ENCODE assay signal across 11 mouse cellular contexts in the genomic region with DNA sequence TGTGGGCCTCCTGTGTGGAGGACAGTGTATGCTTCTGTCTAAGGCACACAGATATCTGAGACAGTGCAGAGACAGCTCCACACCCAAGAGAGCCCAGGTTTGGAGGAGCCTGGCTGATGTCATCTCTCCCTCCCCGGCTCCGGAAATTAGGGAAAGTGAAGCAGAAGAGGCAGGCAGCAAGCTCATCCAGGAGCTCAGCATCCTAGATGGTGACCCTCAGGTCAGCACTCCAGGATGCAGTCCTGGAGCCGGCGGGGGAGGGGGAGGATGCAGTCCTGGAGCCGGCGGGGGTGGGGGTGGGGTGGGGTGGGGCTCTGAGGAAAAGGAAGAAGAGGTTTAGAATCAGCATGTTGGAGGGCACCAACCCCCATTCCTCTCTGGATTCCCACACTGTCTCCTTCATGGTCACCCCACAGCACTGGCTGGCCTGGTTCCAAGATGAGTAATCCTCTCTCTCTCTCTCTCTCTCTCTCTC. TPM values are rescaled to one million over a fixed set of nuclear protein-coding genes. Genes with fewer than 3 reads are reported as not detected.
A peak's percentile ranks its signal among the peaks of the same experiment; 100 is the strongest.
DNase-seq lines count a peak whose midpoint lies in the region; ATAC-seq and TF ChIP-seq lines count a peak whose summit lies in the region.
"Had no signal": no experiment of that assay in that cellular context is flagged by ENCODE, and none has a peak within 500 bp of the region (broad histone marks: within the 10 kb centered on the region; RNA-seq: fewer than 3 reads in every experiment).

No protein-coding gene starts in this region.

- 0 out of 2 replicates have a peak, but pooled peaks have one; percentile 14 for ATAC-seq in heart, embryonic 13.5 days (ENCODE audit: extremely low read depth, insufficient number of reproducible peaks, low FRiP score, low TSS enrichment)
- ATAC-seq in heart, embryonic 11.5 days (replicated peaks; ENCODE audit: insufficient number of reproducible peaks, low FRiP score, low TSS enrichment), result no peak; the same call in 1 of the 2 replicates
- peak; percentile 56; the same call in 1 of the 2 replicates for ATAC-seq in lung, embryonic 16.5 days (ENCODE audit: low read depth)
- ATAC-seq in limb, embryonic 14.5 days (ENCODE audit: low FRiP score, low read depth), result no peak
- no peak for ATAC-seq in cerebellum, adult (ENCODE audit: insufficient number of reproducible peaks, low FRiP score, low TSS enrichment)

- H3K4me3 ChIP-seq in heart, embryonic 13.5 days, result no peak overlapping the region
- H3K4me3 ChIP-seq in heart, embryonic 11.5 days (ENCODE audit: low read depth, low read length), result no peak overlapping the region
- no peak overlapping the region for H3K4me3 ChIP-seq in lung, embryonic 16.5 days (ENCODE audit: low read length)
- H3K4me3 ChIP-seq in limb, embryonic 14.5 days (replicated peaks; ENCODE audit: low read length), result no peak overlapping the region

- H3K27ac ChIP-seq in heart, embryonic 13.5 days (replicated peaks), result peak overlapping the region; percentile 58; the same call in 1 of the 2 replicates
- no peak overlapping the region for H3K27ac ChIP-seq in heart, embryonic 11.5 days (ENCODE audit: low read depth, low read length)
- H3K27ac ChIP-seq in lung, embryonic 16.5 days (ENCODE audit: low read length), result peak overlapping the region; percentile 18
- no peak overlapping the region for H3K27ac ChIP-seq in limb, embryonic 14.5 days (replicated peaks; ENCODE audit: low read depth, low read length)

- TF ChIP-seq POLR2A in limb, embryonic 14.5 days (IDR thresholded peaks at IDR 0.05; ENCODE audit: borderline replicate concordance, extremely low read depth, insufficient read depth, insufficient read length), result no peak

- H3K4me2 ChIP-seq in heart, embryonic 13.5 days, result no peak overlapping the region
- H3K4me2 ChIP-seq in heart, embryonic 11.5 days, result no peak overlapping the region
- no peak overlapping the region for H3K4me2 ChIP-seq in lung, embryonic 16.5 days (ENCODE audit: low read depth, low read length)
- no peak overlapping the region for H3K4me2 ChIP-seq in limb, embryonic 14.5 days (replicated peaks; ENCODE audit: low read depth, low read length, severe bottlenecking)

- 0 out of 2 replicates have a peak, but pooled peaks cover 3% of the 10 kb centered on the region for H3K9me3 ChIP-seq in heart, embryonic 13.5 days
- 0 out of 2 replicates have a peak, but pooled peaks cover 2% of the 10 kb centered on the region for H3K9me3 ChIP-seq in heart, embryonic 11.5 days (replicated peaks; ENCODE audit: control insufficient read depth, low read length)
- no peaks in the 10 kb centered on the region for H3K9me3 ChIP-seq in lung, embryonic 16.5 days (ENCODE audit: control insufficient read depth, low read length)
- H3K9me3 ChIP-seq in limb, embryonic 14.5 days (ENCODE audit: control insufficient read depth, low read length), result no peaks in the 10 kb centered on the region

- H3K36me3 ChIP-seq in heart, embryonic 13.5 days, result no peaks in the 10 kb centered on the region
- no peaks in the 10 kb centered on the region for H3K36me3 ChIP-seq in heart, embryonic 11.5 days (ENCODE audit: control insufficient read depth, insufficient read depth, low read length)
- no peaks in the 10 kb centered on the region for H3K36me3 ChIP-seq in lung, embryonic 16.5 days (ENCODE audit: control insufficient read depth, insufficient read depth, low read length)
- no peaks in the 10 kb centered on the region for H3K36me3 ChIP-seq in limb, embryonic 14.5 days (ENCODE audit: control insufficient read depth, insufficient read depth, low read length)

- no peak overlapping the region for H3K9ac ChIP-seq in heart, embryonic 13.5 days
- no peak overlapping the region for H3K9ac ChIP-seq in heart, embryonic 11.5 days (ENCODE audit: low read depth, low read length)
- no peak overlapping the region for H3K9ac ChIP-seq in lung, embryonic 16.5 days (ENCODE audit: low read length)
- H3K9ac ChIP-seq in limb, embryonic 14.5 days (ENCODE audit: low read depth, low read length, severe bottlenecking), result no peak overlapping the region

- H3K4me1 ChIP-seq in heart, embryonic 13.5 days, result peaks cover 12% of the 10 kb centered on the region
- no peaks in the 10 kb centered on the region; the same call in 1 of the 2 replicates for H3K4me1 ChIP-seq in heart, embryonic 11.5 days (ENCODE audit: control insufficient read depth, insufficient read depth, low read length)
- H3K4me1 ChIP-seq in lung, embryonic 16.5 days (replicated peaks; ENCODE audit: control insufficient read depth, insufficient read depth, low read length), result no peaks in the 10 kb centered on the region
- peaks cover 11% of the 10 kb centered on the region for H3K4me1 ChIP-seq in limb, embryonic 14.5 days (ENCODE audit: control insufficient read depth, insufficient read depth, low read length)

- no peak for DNase-seq in lung, postnatal 14 days
- DNase-seq in adrenal gland, postnatal 4 days (ENCODE audit: low spot score in 2 of 2), result peak; percentile 14 to 19
- DNase-seq in limb, embryonic 14.5 days (ENCODE audit: low spot score), result peak; percentile 10
- no peak for DNase-seq in left cerebral cortex, adult 9 months (ENCODE audit: low spot score in 2 of 2)
- DNase-seq: cerebellum, postnatal 36 days; right cerebral cortex, adult 18-20 months; thymus, adult 18-20 months had no signal

- 1% methylated on average over 5 of the region's 6 CpGs for WGBS in heart, embryonic 13.5 days
- WGBS in heart, embryonic 11.5 days (ENCODE audit: insufficient replicate concordance), result 10% methylated on average over 6 of the region's 6 CpGs
- WGBS in lung, embryonic 16.5 days, result 2% methylated on average over 4 of the region's 6 CpGs
- 6% methylated on average over 5 of the region's 6 CpGs for WGBS in limb, embryonic 14.5 days

- no peaks in the 10 kb centered on the region for H3K27me3 ChIP-seq in heart, embryonic 13.5 days (replicated peaks)
- no peaks in the 10 kb centered on the region for H3K27me3 ChIP-seq in heart, embryonic 11.5 days (ENCODE audit: control insufficient read depth, insufficient read depth, low read length)
- H3K27me3 ChIP-seq in lung, embryonic 16.5 days (ENCODE audit: control insufficient read depth, insufficient read depth, low read depth, low read length), result no peaks in the 10 kb centered on the region
- H3K27me3 ChIP-seq in limb, embryonic 14.5 days (ENCODE audit: control insufficient read depth, insufficient read depth, low read length), result no peaks in the 10 kb centered on the region

RNA-seq across cellular contexts. Expression of a gene that starts 37.8 kb away (rescaled TPM):
- polyA plus RNA-seq in heart, embryonic 13.5 days (2015; fragmentation: Nextera tagmentation; extraction: Ambion mirVana), result 41.7 and 43.2 TPM in 2 replicates
- polyA plus RNA-seq in heart, embryonic 11.5 days (2014; fragmentation: Nextera tagmentation; extraction: Ambion mirVana), result 75.5 and 84.5 TPM in 2 replicates
- polyA plus RNA-seq in lung, embryonic 16.5 days (2015; fragmentation: Nextera tagmentation; extraction: Ambion mirVana), result 24.8 and 29.7 TPM in 2 replicates
- total RNA-seq in adrenal gland, postnatal 4 days (2021), result 10 to 100 TPM; 94.2 to 94.6 TPM
- 34.5 and 42.3 TPM in 2 replicates for polyA plus RNA-seq in limb, embryonic 14.5 days (2012; rRNA removed)
- 24.5 and 26.6 TPM in 2 replicates for polyA plus RNA-seq in limb, embryonic 14.5 days (2014; fragmentation: Nextera tagmentation; extraction: Ambion mirVana)

Comparison
In these comparisons a context has a peak if more than half of its experiments do, and no peak if none do; other contexts are left out.
1. ATAC-seq: peak in heart, embryonic 13.5 days (single experiment) and lung, embryonic 16.5 days (single experiment); none in heart, embryonic 11.5 days (single experiment), limb, embryonic 14.5 days (single experiment) and cerebellum, adult (single experiment).
2. H3K27ac ChIP-seq: peak in heart, embryonic 13.5 days (single experiment) and lung, embryonic 16.5 days (single experiment); none in heart, embryonic 11.5 days (single experiment) and limb, embryonic 14.5 days (single experiment).
3. DNase-seq: peak in adrenal gland, postnatal 4 days (2 of 2) and limb, embryonic 14.5 days (single experiment); none in lung, postnatal 14 days (single experiment) and left cerebral cortex, adult 9 months (0 of 2).